Mouse (Mus musculus): Measurements from ENCODE around the gene Tbc1d12.

Gene Tbc1d12

GRCm38 (mm10) chr19:38915677-38916076 lies 79.3 kb downstream of the Tbc1d12 start:
- peak; percentile 37 for DNase-seq

- DNase-seq: no peak
Measured at GRCm38 (mm10) chr19:38928481-38929158, 92.2 kb downstream of the Tbc1d12 start.

GRCm38 (mm10) chr19:38929471-38930251 lies 93.3 kb downstream of the Tbc1d12 start:
- DNase-seq: peak; percentile 12

- no peak for DNase-seq
Measured at GRCm38 (mm10) chr19:38930252-38930787, 93.9 kb downstream of the Tbc1d12 start.

GRCm38 (mm10) chr19:38930788-38931565 lies 94.6 kb downstream of the Tbc1d12 start, which contains the start of gene Hells:
Gene Hells, plus strand, starts transcription at chr19:38930915.
- peak; percentile 73 for DNase-seq

- DNase-seq: no peak
Measured at GRCm38 (mm10) chr19:38931566-38931890, 95.1 kb downstream of the Tbc1d12 start.

GRCm38 (mm10) chr19:38944590-38945307 lies 108.4 kb downstream of the Tbc1d12 start:
- no peak for DNase-seq

All from right cerebral cortex, adult 18-20 months (tissue).